Mouse (Mus musculus): Measurements from ENCODE around the gene Pdcd1. TPM values are rescaled to one million over a fixed set of nuclear protein-coding genes. Genes with fewer than 3 reads are reported as not detected.
"Not testable (repeated sequence)": the region's sequence is repeated elsewhere in the genome, so short reads cannot be mapped to it uniquely, and the experiment has no call there.

Gene Pdcd1
- polyA plus RNA-seq, 3 experiments from 2014 or later = 264 to 357 (median 323) TPM

- no peak for ATAC-seq
Observed at GRCm38 (mm10) chr1:94028741-94029140, 23.6 kb downstream of the Pdcd1 start.

- ATAC-seq = no peak
Observed at GRCm38 (mm10) chr1:94027506-94028108, 24.7 kb downstream of the Pdcd1 start.

- ATAC-seq = no peak
Observed at GRCm38 (mm10) chr1:94020151-94020550, 32.2 kb downstream of the Pdcd1 start, which contains the start of gene Neu4. TSS of gene Neu4 (plus strand) at chr1:94020451.

- no peak for ATAC-seq
Observed at GRCm38 (mm10) chr1:94011643-94012042, 40.7 kb downstream of the Pdcd1 start.

- not testable (repeated sequence) for ATAC-seq
Observed at GRCm38 (mm10) chr1:94008826-94009225, 43.5 kb downstream of the Pdcd1 start.

- not testable (repeated sequence) for ATAC-seq
Observed at GRCm38 (mm10) chr1:94005954-94006506, 46.3 kb downstream of the Pdcd1 start.

- no peak for ATAC-seq
Observed at GRCm38 (mm10) chr1:94001023-94001422, 51.3 kb downstream of the Pdcd1 start.

- ATAC-seq = not testable (repeated sequence)
Observed at GRCm38 (mm10) chr1:93991491-93991890, 60.9 kb downstream of the Pdcd1 start.

GRCm38 (mm10) chr1:93991068-93991467 lies 61.3 kb downstream of the Pdcd1 start:
- not testable (repeated sequence) for ATAC-seq

GRCm38 (mm10) chr1:93990209-93990608 lies 62.1 kb downstream of the Pdcd1 start, which contains the start of gene Gal3st2c:
TSS of gene Gal3st2c (plus strand) at chr1:93990509.
- ATAC-seq = not testable (repeated sequence)

GRCm38 (mm10) chr1:93988786-93989185 lies 63.6 kb downstream of the Pdcd1 start:
- no peak for ATAC-seq

Other genes with a start within 250 kb of the Pdcd1 start
- 10 to 100 TPM; 20.3 to 26.9 (median 22.1) TPM for gene Ing5, start 248.6 kb downstream of the Pdcd1 start, polyA plus RNA-seq (2017; shearing (Covaris generic))
- 10 to 100 TPM; 17.0 to 22.7 (median 19.8) TPM for gene D2hgdh, start 227.6 kb downstream of the Pdcd1 start, polyA plus RNA-seq (2017; shearing (Covaris generic))
- gene Gal3st2, start 191.2 kb downstream of the Pdcd1 start, polyA plus RNA-seq (2017; shearing (Covaris generic)) = not detected
- not detected for gene Gal3st2b, start 134.2 kb downstream of the Pdcd1 start, polyA plus RNA-seq (2017; shearing (Covaris generic))
- under 1 TPM in 2 of 3 experiments, not detected in 1; 0.04 to 0.08 TPM for gene Gal3st2c, start 62.0 kb downstream of the Pdcd1 start, polyA plus RNA-seq (2017; shearing (Covaris generic))
- gene Neu4, start 32.1 kb downstream of the Pdcd1 start, polyA plus RNA-seq (2017; shearing (Covaris generic)) = under 1 TPM in 1 of 3 experiments, not detected in 2; 0.33 TPM

All from inflammation-experienced regulatory T-cells, adult 6 months (primary cell).